Mouse (Mus musculus) heart, adult 2 months (tissue): Measurements from ENCODE around the gene Sema3d.

Experiments
- CTCF ChIP-seq: fragments of 200-600 bp; IDR thresholded peaks from 2 replicates; pipeline ENCODE4 v1.8.1; 2022; ENCODE audit warnings: antibody characterized with exemption, mild to moderate bottlenecking, moderate library complexity
- POLR2A ChIP-seq: fragments of 200-500 bp; IDR thresholded peaks from 2 replicates; pipeline ENCODE4 v1.6.1; 2011; ENCODE audit warnings: mild to moderate bottlenecking, low read depth, low read length, control low read depth; ENCODE audit not compliant: insufficient read depth

- TF ChIP-seq CTCF: no peak
- TF ChIP-seq POLR2A: no peak
These were observed 67.9 kb downstream of the Sema3d start for GRCm38 (mm10) chr5:12451089-12451488.
